21 mouse cellular contexts compared by ENCODE assay signal in the genomic region with DNA sequence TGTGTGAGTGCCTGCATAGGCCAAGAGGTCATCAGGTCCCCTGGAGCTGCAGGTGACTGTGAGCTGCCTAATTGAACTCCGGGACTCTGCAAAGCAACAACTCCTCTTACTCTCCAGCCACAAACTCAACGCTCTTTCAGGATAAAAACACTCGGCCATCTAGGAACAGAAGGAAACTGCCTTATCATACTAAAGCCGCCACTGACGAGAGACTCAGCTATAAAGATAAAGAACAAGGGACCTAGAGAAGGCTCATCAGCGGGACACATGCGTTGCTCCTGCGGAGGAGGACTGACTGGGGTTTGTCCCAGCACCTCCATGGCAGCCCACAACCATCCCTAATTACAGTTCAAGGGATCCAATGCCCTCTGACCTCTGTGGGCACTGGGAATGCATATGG. TPM values are rescaled to one million over a fixed set of nuclear protein-coding genes. Genes with fewer than 3 reads are reported as not detected.
A peak's percentile ranks its signal among the peaks of the same experiment; 100 is the strongest.
DNase-seq lines count a peak whose midpoint lies in the region; ATAC-seq and TF ChIP-seq lines count a peak whose summit lies in the region.
"Had no signal": no experiment of that assay in that cellular context is flagged by ENCODE, and none has a peak within 500 bp of the region (broad histone marks: within the 10 kb centered on the region; RNA-seq: fewer than 3 reads in every experiment).

No protein-coding gene starts in this region.

- H3K4me1 ChIP-seq in embryonic fibroblast, embryonic 13.5 days (ENCODE audit: control insufficient read depth, insufficient read depth, low read length) = peaks cover 8% of the 10 kb centered on the region; the same call in 1 of the 2 replicates
- peaks cover 34% of the 10 kb centered on the region for H3K4me1 ChIP-seq in liver, embryonic 13.5 days (replicated peaks)
- H3K4me1 ChIP-seq in heart, embryonic 11.5 days (ENCODE audit: control insufficient read depth, insufficient read depth, low read length) = peaks cover 3% of the 10 kb centered on the region; the same call in 1 of the 2 replicates
- H3K4me1 ChIP-seq: hindbrain, embryonic 10.5 days had no signal

- H3K27ac ChIP-seq in embryonic fibroblast, embryonic 13.5 days (ENCODE audit: insufficient read depth, low read length) = peak overlapping the region; percentile 15
- H3K27ac ChIP-seq in liver, embryonic 13.5 days = peak overlapping the region; percentile 43; the same call in 1 of the 2 replicates
- no peak overlapping the region for H3K27ac ChIP-seq in heart, embryonic 11.5 days (ENCODE audit: low read depth, low read length)
- H3K27ac ChIP-seq: hindbrain, embryonic 10.5 days; hindbrain, embryonic 14.5 days had no signal

- no peak overlapping the region for H3K9ac ChIP-seq in liver, embryonic 13.5 days
- H3K9ac ChIP-seq in heart, embryonic 11.5 days (ENCODE audit: low read depth, low read length) = no peak overlapping the region
- H3K9ac ChIP-seq: heart, embryonic 12.5 days; hindbrain, embryonic 14.5 days had no signal

- peak; percentile 81 for ATAC-seq in liver, embryonic 13.5 days (ENCODE audit: low read depth)
- peak; percentile 30; the same call in 1 of the 2 replicates for ATAC-seq in megakaryocyte progenitor cell, adult 5-6 weeks (replicated peaks; ENCODE audit: poor library complexity)
- no peak for ATAC-seq in heart, embryonic 11.5 days (replicated peaks; ENCODE audit: insufficient number of reproducible peaks, low FRiP score, low TSS enrichment)
- ATAC-seq: activated CD4-positive, CD25-positive, alpha-beta regulatory T cell, adult 4 months; forebrain, embryonic 16.5 days; Patski had no signal

- peak; percentile 35 for DNase-seq in MEL-GATA-1-ER (ENCODE audit: extremely low read depth, low read depth)
- DNase-seq in liver, embryonic 13.5 days = peak; percentile 25
- DNase-seq in heart, adult 9 months (ENCODE audit: low spot score in 2 of 2) = no peak
- DNase-seq in embryo, embryonic 10 days (ENCODE audit: low spot score) = no peak
- no peak for DNase-seq in urinary bladder, postnatal 25 days (ENCODE audit: low spot score)
- DNase-seq: adrenal gland, postnatal 14 days; cerebellum, adult 11 months; cerebellum, adult 9-10 months; cerebellum, postnatal 25 days; gastrocnemius, postnatal 10 days; heart, adult 18-20 months had no signal

- H3K36me3 ChIP-seq in liver, embryonic 13.5 days = peaks cover 37% of the 10 kb centered on the region
- 0 out of 2 replicates have a peak, but pooled peaks cover 2% of the 10 kb centered on the region for H3K36me3 ChIP-seq in heart, embryonic 11.5 days (ENCODE audit: control insufficient read depth, insufficient read depth, low read length)

- no peaks in the 10 kb centered on the region for H3K9me3 ChIP-seq in liver, embryonic 13.5 days (replicated peaks)
- peaks cover 2% of the 10 kb centered on the region; the same call in 1 of the 2 replicates for H3K9me3 ChIP-seq in heart, embryonic 11.5 days (replicated peaks; ENCODE audit: control insufficient read depth, low read length)
- H3K9me3 ChIP-seq: hindbrain, embryonic 10.5 days had no signal

- TF ChIP-seq POLR2A in embryonic fibroblast, embryonic 13.5 days (IDR thresholded peaks at IDR 0.05; ENCODE audit: low read depth, low read length) = no peak

- no peak overlapping the region for H3K4me2 ChIP-seq in liver, embryonic 13.5 days
- H3K4me2 ChIP-seq in heart, embryonic 11.5 days = no peak overlapping the region
- H3K4me2 ChIP-seq: heart, embryonic 12.5 days; hindbrain, embryonic 14.5 days had no signal

- WGBS in liver, embryonic 13.5 days (ENCODE audit: insufficient replicate concordance) = 13% methylated on average over 8 of the region's 8 CpGs
- 22% methylated on average over 8 of the region's 8 CpGs for WGBS in heart, embryonic 11.5 days (ENCODE audit: insufficient replicate concordance)

- no peaks in the 10 kb centered on the region for H3K27me3 ChIP-seq in liver, embryonic 13.5 days
- no peaks in the 10 kb centered on the region for H3K27me3 ChIP-seq in heart, embryonic 11.5 days (ENCODE audit: control insufficient read depth, insufficient read depth, low read length)
- H3K27me3 ChIP-seq: heart, embryonic 12.5 days; Patski had no signal

- H3K4me3 ChIP-seq in embryonic fibroblast, embryonic 13.5 days (ENCODE audit: insufficient read depth, low read length) = no peak overlapping the region
- no peak overlapping the region for H3K4me3 ChIP-seq in liver, embryonic 13.5 days (replicated peaks)
- no peak overlapping the region for H3K4me3 ChIP-seq in heart, embryonic 11.5 days (ENCODE audit: low read depth, low read length)
- H3K4me3 ChIP-seq: erythroblast, embryonic 14.5 days; heart, embryonic 12.5 days; hindbrain, embryonic 10.5 days had no signal

- TF ChIP-seq CTCF in embryonic fibroblast, embryonic 13.5 days (IDR thresholded peaks at IDR 0.05; ENCODE audit: borderline replicate concordance, insufficient read depth, low read length) = no peak

RNA-seq across cellular contexts. Expression of a gene that starts 13.3 kb away (rescaled TPM):
- 14.0 and 16.3 TPM in 2 replicates for polyA plus RNA-seq in embryonic fibroblast, embryonic 13.5 days (2011; ENCODE audit: insufficient read length, low read depth, missing spikeins)
- polyA plus RNA-seq in liver, embryonic 13.5 days (2015; fragmentation: Nextera tagmentation; extraction: Ambion mirVana) = 11.1 and 11.4 TPM in 2 replicates
- total RNA-seq in megakaryocyte progenitor cell, adult 5-6 weeks (2015) = 15.1 and 17.9 TPM in 2 replicates
- 16.7 and 19.2 TPM in 2 replicates for total RNA-seq in megakaryocyte progenitor cell, adult 5-6 weeks (2017)
- 17.4 and 18.6 TPM in 2 replicates for polyA plus RNA-seq in heart, embryonic 11.5 days (2014; fragmentation: Nextera tagmentation; extraction: Ambion mirVana)

RNA-seq across cellular contexts. Expression of a gene that starts 52.8 kb away (rescaled TPM):
- 48.8 and 60.1 TPM in 2 replicates for polyA plus RNA-seq in embryonic fibroblast, embryonic 13.5 days (2011; ENCODE audit: insufficient read length, low read depth, missing spikeins)
- polyA plus RNA-seq in liver, embryonic 13.5 days (2015; fragmentation: Nextera tagmentation; extraction: Ambion mirVana) = 39.7 and 41.9 TPM in 2 replicates
- 17.1 and 20.0 TPM in 2 replicates for total RNA-seq in megakaryocyte progenitor cell, adult 5-6 weeks (2015)
- 19.7 and 21.4 TPM in 2 replicates for total RNA-seq in megakaryocyte progenitor cell, adult 5-6 weeks (2017)
- 40.6 and 68.0 TPM in 2 replicates for polyA plus RNA-seq in heart, embryonic 11.5 days (2014; fragmentation: Nextera tagmentation; extraction: Ambion mirVana)

Comparison
In these comparisons a context has a peak if more than half of its experiments do, and no peak if none do; other contexts are left out.
1. DNase-seq: peak in MEL-GATA-1-ER (single experiment) and liver, embryonic 13.5 days (single experiment); none in heart, adult 9 months (0 of 2), embryo, embryonic 10 days (single experiment) and urinary bladder, postnatal 25 days (single experiment).